Mouse (Mus musculus) cortical plate, adult 2 months (tissue): Measurements from ENCODE around the gene Wiz.

Source experiments
- CTCF ChIP-seq: fragments of 200-500 bp; IDR thresholded peaks from 2 replicates; pipeline ENCODE4 v1.5.1; 2011; ENCODE audit warnings: mild to moderate bottlenecking, control low read depth, low read length; ENCODE audit not compliant: insufficient read depth; ENCODE audit errors: extremely low read depth
- POLR2A ChIP-seq: fragments of 200-500 bp; IDR thresholded peaks from 2 replicates; pipeline ENCODE4 v1.6.1; 2011; ENCODE audit warnings: mild to moderate bottlenecking, low read length, control low read depth; ENCODE audit not compliant: insufficient read depth; ENCODE audit errors: extremely low read depth

GRCm38 (mm10) chr17:32416771-32417170, 27.5 kb upstream of the Wiz start:
- TF ChIP-seq CTCF (no peak), POLR2A (no peak)
